11 mouse cellular contexts compared by ENCODE assay signal in the genomic region with DNA sequence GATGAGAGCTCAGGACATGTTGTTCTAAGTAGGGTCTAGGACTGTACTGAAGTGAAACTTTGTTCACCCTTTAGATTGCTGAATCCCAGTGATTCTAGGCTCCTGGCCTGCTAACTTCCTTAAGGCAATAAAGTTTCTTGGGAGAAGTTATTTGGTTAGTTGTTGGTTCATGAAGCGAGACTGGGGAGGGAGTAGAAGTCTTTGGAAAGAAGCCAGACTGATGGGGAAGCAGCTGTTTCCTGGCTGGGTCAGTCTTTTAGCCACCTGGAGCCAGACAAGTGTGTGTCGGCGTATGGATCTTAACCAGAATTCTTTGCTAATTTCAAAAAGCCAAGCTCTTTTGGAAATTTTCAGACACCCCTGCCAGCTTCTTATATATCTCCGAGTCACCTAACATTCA. TPM values are rescaled to one million over a fixed set of nuclear protein-coding genes. Genes with fewer than 3 reads are reported as not detected.
DNase-seq lines count a peak whose midpoint lies in the region; ATAC-seq lines count a peak whose summit lies in the region.
"Had no signal": no experiment of that assay in that cellular context is flagged by ENCODE, and none has a peak within 500 bp of the region (broad histone marks: within the 10 kb centered on the region; RNA-seq: fewer than 3 reads in every experiment).

No protein-coding gene starts in this region.

- ATAC-seq in liver, embryonic 15.5 days (ENCODE audit: insufficient read depth), result no peak

- no peaks in the 10 kb centered on the region for H3K9me3 ChIP-seq in liver, embryonic 15.5 days (replicated peaks)
- H3K9me3 ChIP-seq: forebrain, embryonic 12.5 days; midbrain, embryonic 12.5 days had no signal

- 0 out of 2 replicates have a peak overlapping the region, but pooled peaks have one; percentile 2 for H3K4me3 ChIP-seq in liver, embryonic 15.5 days (replicated peaks)
- H3K4me3 ChIP-seq: forebrain, embryonic 12.5 days; midbrain, embryonic 12.5 days had no signal

- peak; percentile 93 for DNase-seq in heart, adult 11 months
- no peak for DNase-seq in heart, postnatal 25 days (ENCODE audit: low spot score)
- peak; percentile 35 for DNase-seq in NIH3T3 (ENCODE audit: low read depth)
- peak; percentile 80 for DNase-seq in kidney, adult 9 months
- no peak for DNase-seq in ovary, postnatal 36 days (ENCODE audit: low spot score)
- no peak for DNase-seq in retina, embryonic 14.5 days (ENCODE audit: low spot score)
- no peak for DNase-seq in cerebellum, adult 11-12 months
- DNase-seq: cerebellum, postnatal 36 days had no signal

- intact Hi-C loops in heart, postnatal 25 days (cut with DNase I), result no loop called here

- H3K4me1 ChIP-seq in liver, embryonic 15.5 days (replicated peaks), result 0 out of 2 replicates have a peak, but pooled peaks cover 9% of the 10 kb centered on the region
- H3K4me1 ChIP-seq: forebrain, embryonic 12.5 days; midbrain, embryonic 12.5 days had no signal

- H3K4me2 ChIP-seq in liver, embryonic 15.5 days, result peak overlapping the region; percentile 9
- H3K4me2 ChIP-seq: forebrain, embryonic 12.5 days; midbrain, embryonic 12.5 days had no signal

- H3K27me3 ChIP-seq in liver, embryonic 15.5 days, result no peaks in the 10 kb centered on the region
- H3K27me3 ChIP-seq: forebrain, embryonic 12.5 days; midbrain, embryonic 12.5 days had no signal

- 49% methylated on average over 4 of the region's 4 CpGs for WGBS in liver, embryonic 15.5 days (ENCODE audit: insufficient replicate concordance)

- no peaks in the 10 kb centered on the region for H3K36me3 ChIP-seq in liver, embryonic 15.5 days (replicated peaks)
- H3K36me3 ChIP-seq: forebrain, embryonic 12.5 days; midbrain, embryonic 12.5 days had no signal

- no peak overlapping the region for H3K9ac ChIP-seq in liver, embryonic 15.5 days
- H3K9ac ChIP-seq: forebrain, embryonic 12.5 days; midbrain, embryonic 12.5 days had no signal

- H3K27ac ChIP-seq in liver, embryonic 15.5 days (replicated peaks), result no peak overlapping the region
- H3K27ac ChIP-seq: forebrain, embryonic 12.5 days; midbrain, embryonic 12.5 days had no signal

RNA-seq across cellular contexts. Expression of gene Map3k13, which starts 33.0 kb away (rescaled TPM):
- under 1 TPM; 0.81 to 0.89 TPM for total RNA-seq in heart, postnatal 25 days (2021)
- polyA plus RNA-seq in liver, embryonic 15.5 days (2015; fragmentation: Nextera tagmentation; extraction: Ambion mirVana), result 0.38 and 0.53 TPM in 2 replicates

RNA-seq across cellular contexts. Expression of gene Ehhadh, which starts 39.5 kb away (rescaled TPM):
- 10 to 100 TPM; 12.1 to 13.8 TPM for total RNA-seq in heart, postnatal 25 days (2021)
- 10.5 and 11.3 TPM in 2 replicates for polyA plus RNA-seq in liver, embryonic 15.5 days (2015; fragmentation: Nextera tagmentation; extraction: Ambion mirVana)

Comparison
In these comparisons a context has a peak if more than half of its experiments do, and no peak if none do; other contexts are left out.
1. DNase-seq: peak in heart, adult 11 months (single experiment), NIH3T3 (single experiment) and kidney, adult 9 months (single experiment); none in heart, postnatal 25 days (single experiment), ovary, postnatal 36 days (single experiment), retina, embryonic 14.5 days (single experiment) and cerebellum, adult 11-12 months (single experiment).